Mouse (Mus musculus) cerebellum, adult 11-12 months (tissue): ENCODE results near the gene Serinc3.
A peak's percentile ranks its signal among the peaks of the same experiment; 100 is the strongest.
"Not testable (repeated sequence)": the region's sequence is repeated elsewhere in the genome, so short reads cannot be mapped to it uniquely, and the experiment has no call there.

Experiments used
- DNase-seq: peaks from one replicate; pipeline ENCODE4 v3.0.0; 2022

Serinc3 gene

DNA sequence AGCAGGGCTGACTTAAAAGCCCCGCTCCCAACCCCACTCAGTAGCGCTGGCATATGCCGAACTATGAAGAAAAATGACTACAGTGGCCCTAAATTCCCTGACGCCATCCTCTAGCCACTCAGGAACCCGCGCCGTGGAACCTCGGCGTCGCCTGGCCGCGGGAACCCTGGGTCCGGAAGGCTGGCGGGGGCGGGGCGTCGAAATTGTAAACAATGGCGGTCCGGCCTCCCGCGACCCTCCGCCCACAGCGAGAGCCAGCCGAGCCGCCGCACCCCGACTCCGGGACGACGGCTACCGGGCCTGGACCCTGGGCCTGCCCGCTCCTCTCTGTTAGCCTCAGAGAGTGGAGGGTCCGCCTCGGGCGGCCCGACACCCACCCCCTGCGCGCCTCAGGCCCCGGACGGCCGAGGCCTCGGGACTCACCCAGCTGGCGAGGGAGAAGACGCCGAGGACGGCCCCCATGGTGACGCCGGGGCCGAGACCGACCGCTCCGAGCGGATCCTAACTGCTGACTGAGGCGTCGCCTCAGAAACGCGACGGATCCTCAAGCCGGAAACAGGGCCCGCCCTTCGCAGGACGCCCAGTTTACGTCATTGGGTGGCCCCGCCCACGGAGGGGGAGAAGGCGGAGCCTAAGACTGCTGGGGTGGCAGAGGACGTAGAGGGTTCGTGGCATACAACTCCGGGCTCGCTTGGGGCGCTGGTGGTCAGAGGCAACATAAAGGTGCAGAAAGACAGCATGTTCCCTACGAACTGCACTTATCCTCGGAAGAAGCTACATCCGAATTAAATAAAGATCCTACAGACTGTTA, at the start of gene Serinc3:
Gene Serinc3 (minus strand): TSS at position 557 of the 811 bp plus-strand sequence.
- DNase-seq, result peak; percentile 98

GRCm38 (mm10) chr2:163693716-163694314, 48.9 kb upstream of the Serinc3 start:
- DNase-seq, result peak; percentile 57

DNA sequence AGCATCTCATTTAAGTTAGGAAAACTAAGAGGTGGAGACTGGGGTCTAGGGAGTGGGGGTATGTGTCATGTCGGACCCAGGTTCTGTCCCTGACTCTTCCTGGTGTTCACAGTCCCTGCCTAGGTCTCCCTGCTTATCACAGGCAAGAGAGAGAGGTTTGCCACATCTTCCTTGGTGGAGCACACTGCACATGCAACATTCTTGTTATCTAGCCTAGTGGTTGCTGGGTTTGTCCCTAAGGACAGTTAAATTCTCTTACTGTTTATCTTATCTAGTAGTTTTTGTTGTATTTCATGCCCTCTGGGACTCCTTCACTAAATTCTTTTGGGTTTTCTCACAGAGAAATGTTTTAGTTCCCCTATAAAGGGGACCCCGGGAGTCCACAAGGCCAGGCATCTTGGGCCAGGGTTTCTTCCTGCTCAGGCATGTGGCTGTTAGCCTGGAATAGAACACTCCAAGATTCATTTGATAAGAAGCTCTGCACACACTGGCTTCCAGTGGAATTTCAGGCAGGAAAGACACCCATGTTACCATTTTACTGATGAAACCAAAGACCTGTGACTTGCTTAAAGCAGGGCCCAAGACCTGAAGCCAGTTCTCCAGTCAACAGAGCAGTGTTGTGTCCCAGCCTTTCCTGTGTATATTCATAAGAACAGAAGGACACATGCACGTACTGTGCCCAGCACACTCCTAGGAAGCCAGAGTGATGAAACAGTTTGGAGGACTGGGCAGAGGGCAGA, 48.1 kb upstream of the Serinc3 start:
- no peak for DNase-seq

GRCm38 (mm10) chr2:163691846-163692605, 47.1 kb upstream of the Serinc3 start:
- no peak for DNase-seq

DNA sequence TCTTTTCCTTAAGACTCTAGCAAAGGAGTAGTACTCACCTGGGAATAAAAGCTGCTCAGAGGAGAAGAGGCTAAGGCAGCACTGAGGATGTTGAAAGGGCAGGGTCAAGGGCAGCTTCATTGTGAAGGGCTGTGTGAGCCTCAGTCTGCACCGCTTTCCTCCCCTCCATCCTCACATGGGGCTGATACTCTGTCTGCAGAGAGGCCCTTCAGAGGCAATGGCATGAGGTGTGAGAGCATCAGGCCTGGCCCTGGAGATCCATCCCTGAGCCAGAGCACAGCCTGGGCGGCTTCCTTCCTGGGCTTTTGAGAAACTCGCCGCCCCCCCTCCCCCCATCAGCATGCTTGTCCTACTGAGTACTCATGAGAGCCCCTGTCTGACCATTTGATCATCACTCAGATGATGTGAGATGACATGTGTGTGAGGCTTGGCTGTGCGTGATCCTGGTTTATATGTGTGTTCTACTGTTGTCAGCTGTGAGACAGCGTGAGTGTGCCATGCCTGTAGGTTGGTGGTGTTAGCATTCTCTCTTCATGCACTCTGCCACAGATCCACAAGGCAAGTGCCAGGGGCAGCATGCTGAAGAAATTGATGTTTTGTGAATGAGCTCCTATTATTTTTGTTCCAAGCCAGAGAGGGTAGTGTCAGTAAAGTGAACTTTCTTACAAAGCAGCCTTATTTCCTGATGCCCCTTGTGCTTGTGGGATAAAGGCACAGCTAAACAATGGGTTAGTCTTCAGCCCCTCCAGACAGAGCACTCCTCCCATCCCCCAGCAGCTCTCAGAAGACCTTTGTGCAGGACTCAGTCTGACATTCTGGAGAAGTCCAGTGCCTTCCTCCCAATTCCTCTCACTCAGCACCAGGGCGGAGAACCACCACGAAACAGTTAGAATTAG, 45.7 kb upstream of the Serinc3 start:
- DNase-seq, result no peak

DNA sequence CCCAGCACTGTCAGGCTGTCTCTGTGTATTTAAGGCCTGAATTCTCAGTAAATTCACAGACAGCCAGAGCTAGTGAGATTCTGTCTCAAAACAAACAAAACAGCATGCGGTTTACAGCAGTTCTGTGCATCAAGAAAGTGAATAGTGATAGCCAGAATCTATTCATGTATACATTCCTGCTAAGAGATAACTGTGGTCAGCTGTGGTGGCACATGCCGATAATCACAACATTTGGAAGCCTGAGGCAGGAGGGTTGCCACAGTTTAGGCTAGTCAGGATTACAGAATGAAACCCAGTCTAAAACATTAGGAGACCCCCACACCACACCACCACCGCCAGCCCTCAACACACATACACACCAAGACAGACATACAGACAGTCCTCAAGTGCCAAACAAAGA, 44.8 kb upstream of the Serinc3 start:
- no peak for DNase-seq

GRCm38 (mm10) chr2:163688377-163688776, 43.4 kb upstream of the Serinc3 start:
- DNase-seq, result not testable (repeated sequence)

DNA sequence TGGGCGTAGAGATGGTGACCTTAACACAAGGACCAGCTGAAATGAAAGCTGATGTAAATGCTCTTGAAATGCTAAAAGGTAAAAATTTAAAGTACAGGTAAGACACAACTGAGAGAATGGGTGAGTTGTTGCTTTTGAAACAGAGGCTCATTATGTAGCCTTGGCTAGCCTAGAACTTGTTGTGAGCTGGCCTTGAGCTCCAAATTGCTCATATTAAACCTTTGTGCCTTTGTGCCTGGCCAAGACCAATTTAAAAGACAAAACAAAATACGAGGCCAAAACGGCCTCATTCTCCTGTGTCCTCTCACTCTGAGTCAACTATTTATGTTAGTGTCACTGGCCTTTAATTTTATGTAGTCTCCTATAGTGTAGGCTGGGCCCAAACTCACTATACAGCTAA, 42.0 kb upstream of the Serinc3 start:
- no peak for DNase-seq

DNA sequence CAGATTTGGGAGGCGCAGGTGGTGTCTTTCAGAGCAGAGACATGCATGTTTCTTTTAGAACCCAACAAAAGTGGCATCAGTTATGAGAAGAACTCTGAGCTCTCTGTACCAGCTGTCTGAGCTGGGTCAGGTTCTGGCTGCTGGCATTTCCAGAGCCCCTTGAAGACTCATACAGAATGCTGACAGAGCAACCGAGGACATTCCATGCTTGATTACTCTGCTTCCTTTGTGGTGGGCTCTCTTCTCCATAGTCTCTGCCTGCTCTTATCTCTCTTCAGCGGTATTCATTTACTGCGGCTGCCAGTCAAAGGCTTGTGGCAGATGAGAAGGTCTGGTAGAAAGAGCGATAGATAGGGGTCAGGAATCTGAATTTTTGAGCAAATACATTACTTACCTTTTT, 41.3 kb upstream of the Serinc3 start:
- no peak for DNase-seq

- peak; percentile 79 for DNase-seq
Measured at GRCm38 (mm10) chr2:163685761-163686200, 40.9 kb upstream of the Serinc3 start.

- no peak for DNase-seq
Measured at GRCm38 (mm10) chr2:163685287-163685686, 40.4 kb upstream of the Serinc3 start.

DNA sequence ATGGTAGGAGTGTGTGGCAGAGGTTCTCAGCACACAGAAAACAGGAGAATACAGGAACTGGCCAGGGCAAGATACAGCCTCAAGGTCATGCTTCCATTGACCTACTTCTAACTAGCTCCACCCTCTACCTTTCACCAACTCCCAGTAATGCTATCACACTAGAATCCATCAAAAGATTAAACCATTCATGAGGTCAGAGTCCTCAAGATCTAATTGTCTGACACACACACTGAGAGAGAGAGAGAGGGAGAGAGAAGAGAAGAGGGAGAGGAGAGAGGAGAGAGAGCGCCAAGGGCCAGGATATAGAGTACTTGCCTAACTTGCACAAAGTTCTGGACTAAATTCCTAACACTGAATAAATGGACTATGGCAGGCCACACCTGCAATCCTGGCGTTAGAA, 37.4 kb upstream of the Serinc3 start:
- no peak for DNase-seq

DNA sequence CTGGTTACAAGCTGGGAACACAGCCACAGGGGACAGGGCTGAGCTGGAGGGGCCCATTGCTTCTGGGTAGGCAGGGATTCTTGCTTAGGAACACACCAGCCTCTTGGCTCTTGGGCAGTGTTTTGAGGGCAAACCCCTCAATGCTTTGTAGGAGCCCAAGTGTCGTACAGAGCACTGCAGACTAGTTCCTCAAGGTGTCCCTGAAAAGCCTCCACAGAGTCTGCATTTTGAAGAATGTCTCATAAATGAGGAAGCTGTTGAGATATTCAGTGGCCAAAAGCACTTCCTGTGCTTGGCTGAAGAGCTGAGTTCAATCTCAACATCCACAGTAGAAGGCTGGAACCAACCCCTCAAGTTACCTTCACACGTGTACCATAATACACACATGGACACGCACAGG, 31.8 kb upstream of the Serinc3 start:
- DNase-seq, result no peak

GRCm38 (mm10) chr2:163676321-163676720, 31.4 kb upstream of the Serinc3 start:
- DNase-seq, result no peak

DNA sequence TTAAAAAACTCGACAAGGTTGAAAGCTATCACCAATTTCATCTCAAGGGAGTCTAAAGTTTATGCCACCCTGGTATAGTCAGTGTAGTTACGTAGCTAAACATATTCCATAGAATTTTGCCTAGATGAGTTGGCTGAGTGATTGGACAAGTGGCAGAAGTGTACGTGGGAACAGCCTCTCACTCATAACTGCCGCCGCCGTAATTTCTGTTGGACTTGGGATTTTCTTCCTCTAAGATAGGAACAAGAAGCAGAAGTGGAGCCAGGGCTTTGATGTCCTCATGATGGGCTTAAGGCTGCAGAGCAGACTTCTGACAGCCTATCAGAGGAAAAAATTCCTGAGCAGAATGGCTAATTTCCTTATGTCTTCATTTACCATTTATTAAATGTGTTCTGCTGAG, 30.7 kb upstream of the Serinc3 start:
- DNase-seq, result no peak

GRCm38 (mm10) chr2:163675144-163675619, 30.3 kb upstream of the Serinc3 start:
- peak; percentile 83 for DNase-seq

DNA sequence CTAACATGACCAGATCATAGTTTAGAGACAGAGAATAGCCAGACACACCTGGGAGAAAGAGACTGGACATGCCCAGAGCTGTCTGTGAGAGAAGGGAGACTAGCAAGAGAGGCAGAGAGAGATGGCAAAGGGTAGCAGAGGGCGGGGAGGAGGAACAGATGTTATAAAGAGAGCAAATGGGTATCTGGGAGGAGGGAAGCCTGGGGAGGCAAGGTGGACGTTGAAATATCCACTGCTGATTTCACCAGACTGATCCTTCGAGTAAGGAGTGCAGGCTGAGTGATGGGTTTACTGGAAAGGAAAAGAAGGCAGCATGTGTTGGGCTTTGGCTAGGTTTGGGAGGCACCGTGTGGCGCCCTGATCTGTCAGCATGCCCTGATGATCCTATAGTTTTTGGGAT, 29.5 kb upstream of the Serinc3 start:
- no peak for DNase-seq

- no peak for DNase-seq
Measured at GRCm38 (mm10) chr2:163670872-163671594, 26.1 kb upstream of the Serinc3 start.

- DNase-seq, result no peak
Measured at GRCm38 (mm10) chr2:163667045-163667444, 22.1 kb upstream of the Serinc3 start.

DNA sequence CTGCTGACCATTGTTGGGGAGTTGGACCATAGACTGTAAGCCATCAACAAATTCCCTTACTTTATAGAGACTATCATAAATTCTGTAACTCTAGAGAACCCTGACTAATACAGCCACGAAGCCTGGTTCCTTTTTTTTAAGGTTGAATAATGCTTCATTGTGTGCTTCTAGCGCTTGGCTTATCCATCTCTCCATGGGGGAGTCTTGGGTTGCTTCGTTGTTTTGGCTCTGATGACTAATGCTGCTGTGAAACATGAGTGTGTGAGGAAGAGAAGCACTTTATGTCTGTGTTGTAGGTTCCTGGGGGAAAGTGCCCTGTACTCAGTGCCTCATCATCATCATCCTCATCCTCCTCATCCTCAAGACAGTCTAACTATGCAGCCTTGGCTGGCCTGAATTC, 19.0 kb upstream of the Serinc3 start:
- DNase-seq, result no peak

DNA sequence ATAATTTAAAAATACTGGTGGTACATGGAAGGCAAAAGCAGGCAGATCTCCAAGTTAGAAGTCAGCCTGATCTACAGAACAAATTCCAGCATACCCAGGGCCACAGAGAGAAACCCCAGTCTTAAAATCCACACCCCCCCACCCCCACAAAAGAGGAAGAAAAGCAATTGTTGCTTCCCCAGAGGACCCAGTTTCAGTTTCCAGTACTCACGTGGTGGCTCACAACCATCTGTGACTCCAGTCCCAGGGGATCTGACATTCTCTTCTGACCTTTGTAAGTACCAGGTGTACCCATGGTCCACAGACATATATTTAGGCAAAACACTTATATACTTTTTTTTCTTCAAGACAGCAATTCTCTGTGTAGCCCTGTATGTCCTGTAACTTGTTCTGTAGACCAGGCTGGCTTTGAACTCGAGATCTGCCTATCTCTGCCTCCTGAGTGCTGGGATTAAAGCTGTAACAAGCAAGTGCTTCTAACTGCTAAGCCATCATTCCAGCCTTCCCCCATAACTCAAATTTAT, 17.8 kb upstream of the Serinc3 start:
- DNase-seq, result no peak
